Mouse (Mus musculus): ENCODE measurements at regions not wholly inside any gene's neighbourhood (a gene's known extent, or its start where the extent isn't known, plus 50 kb on each side); places are given as distances from the start of the nearest gene placed in this dataset.
"Not testable (repeated sequence)": the region's sequence is repeated elsewhere in the genome, so short reads cannot be mapped to it uniquely, and the experiment has no call there.

- DNase-seq (ENCODE audit: low spot score in 2 of 2): no peak
Observed at GRCm38 (mm10) chr8:26596665-26597362, 380.3 kb upstream of the Zfp703 start.

- DNase-seq (ENCODE audit: low spot score in 2 of 2): no peak
Observed at GRCm38 (mm10) chr8:26598520-26598919, 378.6 kb upstream of the Zfp703 start.

- no peak for DNase-seq (ENCODE audit: low spot score in 2 of 2)
Observed at GRCm38 (mm10) chr8:26600127-26600526, 377.0 kb upstream of the Zfp703 start.

- no peak for DNase-seq (ENCODE audit: low spot score in 2 of 2)
Observed at GRCm38 (mm10) chr8:26608001-26608400, 369.1 kb upstream of the Zfp703 start.

GRCm38 (mm10) chr8:26608588-26608987, 368.5 kb upstream of the Zfp703 start:
- no peak for DNase-seq (ENCODE audit: low spot score in 2 of 2)

- no peak for DNase-seq (ENCODE audit: low spot score in 2 of 2)
Observed at GRCm38 (mm10) chr8:26612153-26612552, 365.0 kb upstream of the Zfp703 start.

GRCm38 (mm10) chr8:26622311-26623052, 354.6 kb upstream of the Zfp703 start:
- no peak for DNase-seq (ENCODE audit: low spot score in 2 of 2)

GRCm38 (mm10) chr8:26626186-26626585, 350.9 kb upstream of the Zfp703 start:
- DNase-seq (ENCODE audit: low spot score in 2 of 2): no peak

- no peak for DNase-seq (ENCODE audit: low spot score in 2 of 2)
Observed at GRCm38 (mm10) chr8:26626651-26627077, 350.5 kb upstream of the Zfp703 start.

GRCm38 (mm10) chr8:26627191-26627891, 349.8 kb upstream of the Zfp703 start:
- no peak for DNase-seq (ENCODE audit: low spot score in 2 of 2)

- no peak for DNase-seq (ENCODE audit: low spot score in 2 of 2)
Observed at GRCm38 (mm10) chr8:26630544-26630943, 346.6 kb upstream of the Zfp703 start.

GRCm38 (mm10) chr8:26635701-26636100, 341.4 kb upstream of the Zfp703 start:
- no peak for DNase-seq (ENCODE audit: low spot score in 2 of 2)

- DNase-seq (ENCODE audit: low spot score in 2 of 2): not testable (repeated sequence)
Observed at GRCm38 (mm10) chr8:26645375-26645774, 331.8 kb upstream of the Zfp703 start.

GRCm38 (mm10) chr8:26650287-26650686, 326.8 kb upstream of the Zfp703 start:
- peak in 1 of 2 experiments; percentile 9 for DNase-seq (ENCODE audit: low spot score in 2 of 2)

- no peak for DNase-seq (ENCODE audit: low spot score in 2 of 2)
Observed at GRCm38 (mm10) chr8:26655897-26656296, 321.2 kb upstream of the Zfp703 start.

- no peak for DNase-seq (ENCODE audit: low spot score in 2 of 2)
Observed at GRCm38 (mm10) chr8:26656310-26657075, 320.6 kb upstream of the Zfp703 start.

- DNase-seq (ENCODE audit: low spot score in 2 of 2): no peak
Observed at GRCm38 (mm10) chr8:26659381-26659780, 317.7 kb upstream of the Zfp703 start.

GRCm38 (mm10) chr8:26669541-26669940, 307.6 kb upstream of the Zfp703 start:
- no peak for DNase-seq (ENCODE audit: low spot score in 2 of 2)

GRCm38 (mm10) chr8:26672486-26673395, 304.4 kb upstream of the Zfp703 start:
- DNase-seq (ENCODE audit: low spot score in 2 of 2): no peak

- no peak for DNase-seq (ENCODE audit: low spot score in 2 of 2)
Observed at GRCm38 (mm10) chr8:26677584-26678138, 299.5 kb upstream of the Zfp703 start.
